Mouse (Mus musculus): Measurements from ENCODE around the gene Hspb7. TPM values are rescaled to one million over a fixed set of nuclear protein-coding genes. Genes with fewer than 3 reads are reported as not detected.
A peak's percentile ranks its signal among the peaks of the same experiment; 100 is the strongest.

Hspb7 gene
- polyA plus RNA-seq, 1 experiment from 2014 or later, result 2.4 TPM

GRCm38 (mm10) chr4:141421423-141421822, 844 bp downstream of the Hspb7 start:
- peak; percentile 30; the same call in 1 of the 2 replicates for ATAC-seq (ENCODE audit: insufficient read depth, low FRiP score, low read depth)
- H3K27me3 ChIP-seq (replicated peaks), result 0 out of 2 replicates have a peak, but pooled peaks cover 3% of the 10 kb centered on the region
- peak overlapping the region; percentile 41 for H3K4me2 ChIP-seq
- peaks cover 32% of the 10 kb centered on the region for H3K4me1 ChIP-seq
- H3K27ac ChIP-seq, result peak overlapping the region; percentile 57; the same call in 1 of the 2 replicates
- peak overlapping the region; percentile 26 for H3K4me3 ChIP-seq (replicated peaks)
- no peaks in the 10 kb centered on the region for H3K9me3 ChIP-seq
- WGBS, result 36% methylated on average over 14 of the region's 14 CpGs
- no peak overlapping the region for H3K9ac ChIP-seq
- H3K36me3 ChIP-seq, result no peaks in the 10 kb centered on the region

GRCm38 (mm10) chr4:141422841-141423240, 2.3 kb downstream of the Hspb7 start:
- Histone ChIP-seq H3K9me3 (no peaks in the 10 kb centered on the region), H3K27me3 (replicated peaks) (0 out of 2 replicates have a peak, but pooled peaks cover 3% of the 10 kb centered on the region), H3K4me2 (0 out of 2 replicates have a peak overlapping the region, but pooled peaks have one; percentile 41), H3K4me1 (peaks cover 36% of the 10 kb centered on the region), H3K4me3 (replicated peaks) (no peak overlapping the region), H3K9ac (no peak overlapping the region), H3K27ac (no peak overlapping the region), H3K36me3 (no peaks in the 10 kb centered on the region)
- 87% methylated on average over 5 of the region's 5 CpGs for WGBS
- no peak for ATAC-seq (ENCODE audit: insufficient read depth, low FRiP score, low read depth)

GRCm38 (mm10) chr4:141423288-141423687, 2.7 kb downstream of the Hspb7 start:
- Histone ChIP-seq H3K9ac (no peak overlapping the region), H3K4me2 (no peak overlapping the region), H3K27ac (no peak overlapping the region), H3K4me1 (peaks cover 36% of the 10 kb centered on the region), H3K27me3 (replicated peaks) (0 out of 2 replicates have a peak, but pooled peaks cover 3% of the 10 kb centered on the region), H3K9me3 (no peaks in the 10 kb centered on the region), H3K36me3 (no peaks in the 10 kb centered on the region), H3K4me3 (replicated peaks) (no peak overlapping the region)
- ATAC-seq (ENCODE audit: insufficient read depth, low FRiP score, low read depth), result no peak
- WGBS, result 80% methylated on average over 5 of the region's 5 CpGs

- H3K4me2 ChIP-seq, result no peak overlapping the region
- 86% methylated on average over 13 of the region's 13 CpGs for WGBS
- no peak overlapping the region for H3K4me3 ChIP-seq (replicated peaks)
- H3K27ac ChIP-seq, result no peak overlapping the region
- peaks cover 36% of the 10 kb centered on the region for H3K4me1 ChIP-seq
- no peaks in the 10 kb centered on the region for H3K9me3 ChIP-seq
- no peak overlapping the region for H3K9ac ChIP-seq
- no peak for ATAC-seq (ENCODE audit: insufficient read depth, low FRiP score, low read depth)
- H3K36me3 ChIP-seq, result no peaks in the 10 kb centered on the region
- 0 out of 2 replicates have a peak, but pooled peaks cover 3% of the 10 kb centered on the region for H3K27me3 ChIP-seq (replicated peaks)
Observed at GRCm38 (mm10) chr4:141423691-141424431, 3.3 kb downstream of the Hspb7 start.

- Histone ChIP-seq H3K27ac (peak overlapping the region; percentile 62), H3K36me3 (no peaks in the 10 kb centered on the region), H3K9ac (peak overlapping the region; percentile 13; the same call in 1 of the 2 replicates), H3K4me1 (peaks cover 27% of the 10 kb centered on the region), H3K9me3 (no peaks in the 10 kb centered on the region), H3K27me3 (replicated peaks) (0 out of 2 replicates have a peak, but pooled peaks cover 3% of the 10 kb centered on the region), H3K4me3 (replicated peaks) (peak overlapping the region; percentile 34), H3K4me2 (peak overlapping the region; percentile 62)
- peak; percentile 67 for ATAC-seq (ENCODE audit: insufficient read depth, low FRiP score, low read depth)
- WGBS, result 5% methylated on average over 36 of the region's 36 CpGs
Observed at GRCm38 (mm10) chr4:141425484-141426479, 5.2 kb downstream of the Hspb7 start.

GRCm38 (mm10) chr4:141426796-141427745, 6.5 kb downstream of the Hspb7 start:
- Histone ChIP-seq H3K9me3 (no peaks in the 10 kb centered on the region), H3K4me3 (replicated peaks) (no peak overlapping the region), H3K4me2 (no peak overlapping the region), H3K36me3 (no peaks in the 10 kb centered on the region), H3K27ac (peak overlapping the region; percentile 62; the same call in 1 of the 2 replicates), H3K4me1 (peaks cover 16% of the 10 kb centered on the region; the same call in 1 of the 2 replicates), H3K9ac (no peak overlapping the region), H3K27me3 (replicated peaks) (0 out of 2 replicates have a peak, but pooled peaks cover 3% of the 10 kb centered on the region)
- ATAC-seq (ENCODE audit: insufficient read depth, low FRiP score, low read depth), result no peak
- WGBS, result 60% methylated on average over 10 of the region's 10 CpGs

- Histone ChIP-seq H3K9me3 (no peaks in the 10 kb centered on the region), H3K4me3 (replicated peaks) (no peak overlapping the region), H3K4me1 (peaks cover 16% of the 10 kb centered on the region; the same call in 1 of the 2 replicates), H3K9ac (no peak overlapping the region), H3K27me3 (replicated peaks) (0 out of 2 replicates have a peak, but pooled peaks cover 3% of the 10 kb centered on the region), H3K4me2 (no peak overlapping the region), H3K36me3 (no peaks in the 10 kb centered on the region), H3K27ac (no peak overlapping the region)
- 86% methylated on average over 13 of the region's 13 CpGs for WGBS
- no peak for ATAC-seq (ENCODE audit: insufficient read depth, low FRiP score, low read depth)
Observed at GRCm38 (mm10) chr4:141427921-141428320, 7.3 kb downstream of the Hspb7 start.

- ATAC-seq (ENCODE audit: insufficient read depth, low FRiP score, low read depth), result no peak
- WGBS, result 79% methylated on average over 6 of the region's 6 CpGs
- Histone ChIP-seq H3K27me3 (replicated peaks) (0 out of 2 replicates have a peak, but pooled peaks cover 3% of the 10 kb centered on the region), H3K4me3 (replicated peaks) (no peak overlapping the region), H3K9ac (no peak overlapping the region), H3K4me1 (peaks cover 16% of the 10 kb centered on the region; the same call in 1 of the 2 replicates), H3K27ac (no peak overlapping the region), H3K4me2 (no peak overlapping the region), H3K9me3 (no peaks in the 10 kb centered on the region), H3K36me3 (no peaks in the 10 kb centered on the region)
Observed at GRCm38 (mm10) chr4:141429381-141429780, 8.8 kb downstream of the Hspb7 start.

- peaks cover 15% of the 10 kb centered on the region; the same call in 1 of the 2 replicates for H3K4me1 ChIP-seq
- 0 out of 2 replicates have a peak, but pooled peaks cover 1% of the 10 kb centered on the region for H3K27me3 ChIP-seq (replicated peaks)
- no peak overlapping the region for H3K4me3 ChIP-seq (replicated peaks)
- WGBS, result 49% methylated on average over 9 of the region's 9 CpGs
- H3K36me3 ChIP-seq, result no peaks in the 10 kb centered on the region
- no peak overlapping the region for H3K9ac ChIP-seq
- H3K9me3 ChIP-seq, result no peaks in the 10 kb centered on the region
- ATAC-seq (ENCODE audit: insufficient read depth, low FRiP score, low read depth), result no peak
- H3K27ac ChIP-seq, result no peak overlapping the region
- H3K4me2 ChIP-seq, result no peak overlapping the region
Observed at GRCm38 (mm10) chr4:141429847-141430246, 9.3 kb downstream of the Hspb7 start.

- no peaks in the 10 kb centered on the region for H3K9me3 ChIP-seq
- H3K27me3 ChIP-seq (replicated peaks), result no peaks in the 10 kb centered on the region
- WGBS, result 43% methylated on average over 9 of the region's 9 CpGs
- no peak overlapping the region for H3K27ac ChIP-seq
- H3K4me1 ChIP-seq, result peaks cover 6% of the 10 kb centered on the region; the same call in 1 of the 2 replicates
- H3K9ac ChIP-seq, result no peak overlapping the region
- H3K4me3 ChIP-seq (replicated peaks), result no peak overlapping the region
- ATAC-seq (ENCODE audit: insufficient read depth, low FRiP score, low read depth), result no peak
- H3K36me3 ChIP-seq, result no peaks in the 10 kb centered on the region
- H3K4me2 ChIP-seq, result no peak overlapping the region
Observed at GRCm38 (mm10) chr4:141430997-141431396, 10.4 kb downstream of the Hspb7 start.

All from stomach, embryonic 15.5 days (tissue).